Mouse (Mus musculus) heart, embryonic 10.5 days (tissue): ENCODE measurements at regions not wholly inside any gene's neighbourhood (a gene's known extent, or its start where the extent isn't known, plus 50 kb on each side); places are given as distances from the start of the nearest gene placed in this dataset.

Experiments
- DNase-seq: peaks from one replicate; pipeline ENCODE4 v3.0.0-alpha.2; 2017; ENCODE audit warnings: low spot score
- H3K27ac ChIP-seq: fragments of 300-500 bp; sonication (generic); 2 replicates; pipeline ENCODE4 v1.5.1; 2016; ENCODE audit warnings: mild to moderate bottlenecking
- H3K27me3 ChIP-seq: fragments of 300-500 bp; sonication (generic); 2 replicates; pipeline ENCODE4 v1.6.1; 2016; ENCODE audit warnings: mild to moderate bottlenecking; ENCODE audit not compliant: poor library complexity, insufficient read depth, severe bottlenecking
- H3K36me3 ChIP-seq: fragments of 300-500 bp; sonication (generic); 2 replicates; pipeline ENCODE4 v1.6.1; 2016; ENCODE audit warnings: mild to moderate bottlenecking, moderate library complexity
- H3K4me1 ChIP-seq: fragments of 300-500 bp; sonication (generic); 2 replicates; pipeline ENCODE4 v1.6.1; 2016; ENCODE audit warnings: mild to moderate bottlenecking
- H3K4me3 ChIP-seq: fragments of 300-500 bp; sonication (generic); 2 replicates; pipeline ENCODE4 v1.5.1; 2016; ENCODE audit warnings: mild to moderate bottlenecking, moderate library complexity
- H3K9me3 ChIP-seq: fragments of 300-500 bp; sonication (generic); 2 replicates; pipeline ENCODE4 v1.6.1; 2016; ENCODE audit warnings: mild to moderate bottlenecking, moderate library complexity
- WGBS: fragments of 180-500 bp; shearing (Covaris S2); methylation state at CpG from one replicate; pipeline ENCODE4 v1.1.7; 2016; 5-methylcytosine and 5-hydroxymethylcytosine counted together

DNA sequence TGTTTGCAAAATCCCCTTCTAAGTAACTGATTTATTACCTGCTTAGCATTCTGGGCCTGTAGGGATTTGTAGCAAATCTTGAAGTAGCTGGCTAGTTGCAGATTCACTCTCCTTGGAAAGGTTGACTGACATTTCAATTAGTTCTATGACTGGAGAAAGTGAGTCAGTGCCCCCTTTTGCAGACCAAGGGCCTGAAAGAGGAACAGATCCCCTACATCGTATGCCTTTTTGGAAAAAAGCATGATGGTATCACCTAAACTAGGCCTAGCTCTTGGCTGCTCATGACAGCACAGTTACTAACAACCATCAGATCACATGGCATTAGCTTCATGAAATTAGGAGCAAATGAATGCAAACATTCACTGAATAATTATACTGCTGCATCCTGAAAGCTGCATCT, 54.7 kb upstream of the Egfl6 start:
- no peaks in the 10 kb centered on the region for H3K27me3 ChIP-seq
- H3K4me1 ChIP-seq, result no peaks in the 10 kb centered on the region
- 79% methylated on average over 1 of the region's 1 CpGs for WGBS
- no peak for DNase-seq
- no peak overlapping the region for H3K27ac ChIP-seq
- H3K9me3 ChIP-seq, result no peaks in the 10 kb centered on the region
- H3K36me3 ChIP-seq, result no peaks in the 10 kb centered on the region
- H3K4me3 ChIP-seq, result no peak overlapping the region
